Mouse (Mus musculus) MEL (cell line): ENCODE results near the gene 1700003F12Rik. TPM values are rescaled to one million over a fixed set of nuclear protein-coding genes. Genes with fewer than 3 reads are reported as not detected.
A peak's percentile ranks its signal among the peaks of the same experiment; 100 is the strongest.

Experiments used
- DNase-seq: peaks from one replicate; pipeline ENCODE4 v3.0.0; 2011; ENCODE audit warnings: low read depth, low spot score
- H3K27ac ChIP-seq: 2 replicates; pipeline ENCODE4 v1.5.1; 2012; ENCODE audit warnings: low read depth, mild to moderate bottlenecking, control low read depth, low read length, moderate library complexity; ENCODE audit not compliant: control insufficient read depth
- H3K27me3 ChIP-seq, 2 experiments: fragments of 150-350 bp in 1 of 2; sonication (generic) in 1 of 2; 2 replicates each; pipeline ENCODE4 v1.6.1; 2012; ENCODE audit warnings: low read length in 2 of 2, mild to moderate bottlenecking in 2 of 2, improper control_type of control experiment in 1 of 2, moderate library complexity in 1 of 2; ENCODE audit not compliant: insufficient read depth in 2 of 2, control insufficient read depth in 1 of 2
- H3K36me3 ChIP-seq, 2 experiments: 2 replicates each; pipeline ENCODE4 v1.6.1; 2012 to 2014; ENCODE audit warnings: low read length in 2 of 2, improper control_type of control experiment in 1 of 2, inconsistent platforms in 1 of 2, mild to moderate bottlenecking in 1 of 2; ENCODE audit not compliant: insufficient read depth in 2 of 2, control insufficient read depth in 1 of 2
- H3K4me1 ChIP-seq, 2 experiments: fragments of 150-350 bp in 1 of 2; sonication (generic) in 1 of 2; 2 replicates each; pipeline ENCODE4 v1.6.1; 2012; ENCODE audit warnings: low read length in 2 of 2, improper control_type of control experiment in 1 of 2, mild to moderate bottlenecking in 1 of 2; ENCODE audit not compliant: insufficient read depth in 2 of 2, control insufficient read depth in 1 of 2
- H3K4me3 ChIP-seq, 2 experiments: fragments of 150-350 bp in 1 of 2; sonication (generic) in 1 of 2; 2 replicates each; pipeline ENCODE4 v1.5.1; 2012; ENCODE audit warnings: low read depth in 2 of 2, low read length in 2 of 2, mild to moderate bottlenecking in 2 of 2, moderate library complexity in 2 of 2, control low read depth in 1 of 2, improper control_type of control experiment in 1 of 2; ENCODE audit not compliant: control insufficient read depth in 1 of 2, insufficient read depth in 1 of 2
- H3K79me2 ChIP-seq: 2 replicates; pipeline ENCODE4 v1.6.1; 2012; ENCODE audit warnings: mild to moderate bottlenecking, low read length, moderate library complexity; ENCODE audit not compliant: control insufficient read depth, poor library complexity, insufficient read depth
- H3K9ac ChIP-seq: 2 replicates; pipeline ENCODE4 v1.6.1; 2012; ENCODE audit warnings: low read depth, mild to moderate bottlenecking, control low read depth, low read length, moderate library complexity; ENCODE audit not compliant: control insufficient read depth, poor library complexity, severe bottlenecking
- H3K9me3 ChIP-seq: fragments of 150-350 bp; sonication (generic); replicated peaks from 2 replicates; pipeline ENCODE4 v1.6.1; 2012; ENCODE audit warnings: mild to moderate bottlenecking, low read length, improper control_type of control experiment, moderate library complexity; ENCODE audit not compliant: insufficient read depth
- BHLHE40 ChIP-seq: IDR thresholded peaks from 2 replicates; pipeline ENCODE4 v1.6.1; 2012; ENCODE audit warnings: low read depth, mild to moderate bottlenecking, inconsistent platforms, low read length, improper control_type of control experiment, borderline replicate concordance
- CHD1 ChIP-seq: IDR thresholded peaks from 2 replicates; pipeline ENCODE4 v1.6.1; 2012; ENCODE audit warnings: low read depth, mild to moderate bottlenecking, inconsistent platforms, low read length, improper control_type of control experiment
- EP300 ChIP-seq, 2 experiments: IDR thresholded peaks; 2 replicates each; pipeline ENCODE4 v1.6.1; 2011; ENCODE audit warnings: improper control_type of control experiment in 2 of 2, low read length in 2 of 2, low read depth in 1 of 2, mild to moderate bottlenecking in 1 of 2
- ETS1 ChIP-seq: IDR thresholded peaks from 2 replicates; pipeline ENCODE4 v1.6.1; 2012; ENCODE audit warnings: low read depth, mild to moderate bottlenecking, inconsistent platforms, low read length, improper control_type of control experiment, moderate library complexity
- GABPA ChIP-seq: IDR thresholded peaks from 2 replicates; pipeline ENCODE4 v1.6.1; 2012; ENCODE audit warnings: low read depth, mild to moderate bottlenecking, inconsistent platforms, low read length, improper control_type of control experiment, moderate library complexity
- GATA1 ChIP-seq: IDR thresholded peaks from 2 replicates; pipeline ENCODE4 v1.6.1; 2011; ENCODE audit warnings: low read depth, low read length, improper control_type of control experiment
- MAFK ChIP-seq: IDR thresholded peaks from 2 replicates; pipeline ENCODE4 v1.6.1; 2011; ENCODE audit warnings: low read depth, mild to moderate bottlenecking, low read length, improper control_type of control experiment, borderline replicate concordance
- MYB ChIP-seq: IDR thresholded peaks from 2 replicates; pipeline ENCODE4 v1.6.1; 2011; ENCODE audit warnings: mild to moderate bottlenecking, low read depth, low read length, improper control_type of control experiment
- POLR2A ChIP-seq, 2 experiments: IDR thresholded peaks; 2 replicates each; pipeline ENCODE4 v1.6.1; 2011 to 2012; ENCODE audit warnings: low read length in 2 of 2, mild to moderate bottlenecking in 2 of 2, control low read depth in 1 of 2, improper control_type of control experiment in 1 of 2, low read depth in 1 of 2, moderate library complexity in 1 of 2; ENCODE audit not compliant: control insufficient read depth in 1 of 2, insufficient read depth in 1 of 2, poor library complexity in 1 of 2
- POLR2AphosphoS2 ChIP-seq: IDR thresholded peaks from 2 replicates; pipeline ENCODE4 v1.6.1; 2011; ENCODE audit warnings: low read length, improper control_type of control experiment
- RAD21 ChIP-seq: IDR thresholded peaks from 2 replicates; pipeline ENCODE4 v1.6.1; 2011; ENCODE audit warnings: mild to moderate bottlenecking, low read depth, low read length, improper control_type of control experiment
- SIN3A ChIP-seq: IDR thresholded peaks from 2 replicates; pipeline ENCODE4 v1.6.1; 2012; ENCODE audit warnings: low read length, improper control_type of control experiment, inconsistent platforms
- SMC3 ChIP-seq: IDR thresholded peaks from 2 replicates; pipeline ENCODE4 v1.6.1; 2011; ENCODE audit warnings: low read depth, low read length, improper control_type of control experiment
- TBP ChIP-seq: IDR thresholded peaks from 2 replicates; pipeline ENCODE4 v1.8.0; 2011; ENCODE audit warnings: low read depth, low read length, improper control_type of control experiment
- TCF12 ChIP-seq: IDR thresholded peaks from 2 replicates; pipeline ENCODE4 v1.6.1; 2014; ENCODE audit warnings: low read depth, mild to moderate bottlenecking, inconsistent platforms, low read length, improper control_type of control experiment, moderate library complexity
- UBTF ChIP-seq: IDR thresholded peaks from 2 replicates; pipeline ENCODE4 v1.6.1; 2012; ENCODE audit warnings: low read depth, mild to moderate bottlenecking, inconsistent platforms, low read length, improper control_type of control experiment, moderate library complexity, borderline replicate concordance; ENCODE audit not compliant: insufficient read depth
- polyA plus RNA-seq, 2 experiments: library from polyadenylated mRNA; stranded (reverse) in 1 of 2; unstranded in 1 of 2; fragments of >175 nt in 1 of 2; fragments of >200 nt in 1 of 2; gene quantifications; 2 replicates each; pipeline versions ENCODE4 v1.2.1 to v1.2.4; 2012; ENCODE audit warnings: low replicate concordance in 2 of 2, low read depth in 1 of 2; ENCODE audit not compliant: insufficient read length in 2 of 2, insufficient read depth in 1 of 2, missing spikeins in 1 of 2
- total RNA-seq: library from RNA; depleted of rRNA; stranded (reverse); fragments of 300-350 nt; gene quantifications from 2 replicates; pipeline ENCODE4 v1.2.3, GENCODE M21; 2012

The 1700003F12Rik gene
- total and polyA plus RNA-seq, 3 experiments = 0.42 to 0.72 TPM; not detected in 1

GRCm38 (mm10) chr2:154552424-154552907 is 5.6 kb downstream of the 1700003F12Rik start:
- TF ChIP-seq RAD21 (no peak), BHLHE40 (no peak), MAFK (no peak), SIN3A (no peak), GABPA (no peak), TBP (no peak), SMC3 (no peak), MYB (no peak), UBTF (no peak), CHD1 (no peak), ETS1 (no peak), POLR2A (IDR thresholded peaks at IDR 0.05; ENCODE audit: control insufficient read depth in 1 of 2, insufficient read depth in 1 of 2, low read depth in 1 of 2, low read length in 2 of 2, poor library complexity in 1 of 2) (no peak), EP300 (IDR thresholded peaks at IDR 0.05; ENCODE audit: low read depth in 1 of 2, low read length in 2 of 2) (no peak)
- H3K27ac ChIP-seq = no peak overlapping the region
- H3K36me3 ChIP-seq = peaks cover 0 to 3% of the 10 kb centered on the region in 2 experiments; a peak in 3 of 4 replicates
- H3K9ac ChIP-seq = no peak overlapping the region
- no peaks in the 10 kb centered on the region for H3K79me2 ChIP-seq
- no peaks in the 10 kb centered on the region for H3K9me3 ChIP-seq
- DNase-seq = peak; percentile 49
- H3K4me1 ChIP-seq = peaks cover 0 to 5% of the 10 kb centered on the region in 2 experiments; a peak in 2 of 4 replicates
- no peaks in the 10 kb centered on the region for H3K27me3 ChIP-seq
- H3K4me3 ChIP-seq = no peak overlapping the region

DNA sequence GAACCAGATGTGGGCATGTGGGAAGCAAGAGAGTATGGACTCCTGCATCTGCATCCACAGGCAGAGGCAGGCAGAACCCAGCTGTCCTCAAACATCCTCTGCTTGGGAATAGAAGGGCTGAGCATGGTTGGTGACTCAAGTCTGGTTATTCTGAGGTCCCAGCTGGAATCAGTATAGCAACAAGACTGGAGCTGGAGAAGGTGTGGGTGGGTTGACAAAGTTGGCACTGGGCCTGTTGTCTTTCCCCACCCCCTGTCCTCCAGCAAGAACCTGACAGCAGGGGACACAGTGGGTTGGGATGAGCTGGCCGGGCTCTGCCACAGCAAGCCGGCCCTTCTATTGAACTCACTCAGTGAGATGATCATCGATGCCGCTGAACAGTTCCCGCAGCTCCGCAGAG is 8.3 kb downstream of the 1700003F12Rik start:
- H3K9ac ChIP-seq = no peak overlapping the region
- no peaks in the 10 kb centered on the region for H3K79me2 ChIP-seq
- TF ChIP-seq GATA1 = no peak
- H3K4me1 ChIP-seq = peaks cover 0 to 14% of the 10 kb centered on the region in 2 experiments; a peak in 2 of 4 replicates
- H3K4me3 ChIP-seq = no peak overlapping the region
- no peaks in the 10 kb centered on the region for H3K27me3 ChIP-seq
- no peak for DNase-seq
- peaks cover 0 to 9% of the 10 kb centered on the region in 2 experiments; a peak in 3 of 4 replicates for H3K36me3 ChIP-seq
- no peak overlapping the region for H3K27ac ChIP-seq
- no peaks in the 10 kb centered on the region for H3K9me3 ChIP-seq

- no peak overlapping the region for H3K4me3 ChIP-seq
- no peaks in the 10 kb centered on the region for H3K9me3 ChIP-seq
- H3K27me3 ChIP-seq = no peaks in the 10 kb centered on the region
- no peak overlapping the region; the same call in 1 of the 2 replicates for H3K9ac ChIP-seq
- H3K27ac ChIP-seq = no peak overlapping the region
- no peaks in the 10 kb centered on the region for H3K79me2 ChIP-seq
- H3K36me3 ChIP-seq = peaks cover 0 to 9% of the 10 kb centered on the region in 2 experiments; a peak in 3 of 4 replicates
- TF ChIP-seq TCF12 = no peak
- peak; percentile 49; the same call in 1 of the 2 replicates for TF ChIP-seq POLR2AphosphoS2
- peak; percentile 17; the same call in 1 of the 2 replicates for TF ChIP-seq GATA1
- DNase-seq = no peak
- peaks cover 0 to 14% of the 10 kb centered on the region in 2 experiments; a peak in 2 of 4 replicates for H3K4me1 ChIP-seq
Observed at GRCm38 (mm10) chr2:154557184-154557832, 10.4 kb downstream of the 1700003F12Rik start.
